Mouse (Mus musculus): ENCODE results near the gene Cd300ld3. TPM values are rescaled to one million over a fixed set of nuclear protein-coding genes. Genes with fewer than 3 reads are reported as not detected.

The Cd300ld3 gene
- polyA plus RNA-seq, 1 experiment = 1.5 TPM

DNA sequence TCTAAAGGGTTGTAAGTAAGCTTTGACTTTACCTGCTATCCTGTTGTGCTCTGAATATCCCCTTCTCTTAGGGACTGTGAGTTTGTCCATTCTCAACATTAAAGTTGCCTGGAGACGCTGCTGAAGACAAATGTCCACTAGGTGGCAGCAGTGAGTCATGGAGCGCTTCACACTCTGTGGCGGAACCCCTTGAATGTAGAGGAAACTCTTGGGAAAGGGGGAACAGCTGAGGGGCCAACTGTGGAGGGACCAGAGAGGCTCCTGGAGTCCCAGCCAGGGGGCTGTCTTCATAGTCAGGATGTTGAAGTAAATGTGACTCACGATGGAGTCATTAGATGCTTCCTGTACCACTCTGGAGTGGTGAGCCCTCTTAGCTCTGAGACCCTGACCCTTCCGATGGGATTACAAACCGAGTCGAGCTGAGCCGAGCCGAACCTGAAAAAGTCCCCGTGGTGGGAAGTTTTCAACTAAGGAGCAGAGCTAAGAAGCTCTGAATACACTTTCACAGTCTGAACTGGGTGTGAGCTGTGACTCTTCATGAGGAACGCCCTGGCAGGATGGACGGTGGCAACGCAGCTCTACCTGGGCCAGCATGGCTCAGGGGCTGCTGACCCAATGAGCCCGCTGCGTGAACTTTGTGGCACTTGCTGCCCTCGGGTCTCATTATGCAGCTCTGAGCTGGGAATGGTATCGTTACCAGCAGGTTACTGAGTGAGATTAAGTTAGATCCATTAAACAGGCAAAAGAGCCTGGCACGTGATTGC is 35.3 kb upstream of the Cd300ld3 start:
- H3K4me3 ChIP-seq (ENCODE audit: control insufficient read depth, low read depth, low read length) = no peak overlapping the region
- no peaks in the 10 kb centered on the region for H3K4me1 ChIP-seq (ENCODE audit: control insufficient read depth, insufficient read depth, low read length)
- H3K27ac ChIP-seq (ENCODE audit: control insufficient read depth, insufficient read depth, low read depth, low read length) = no peak overlapping the region
- TF ChIP-seq POLR2A (IDR thresholded peaks at IDR 0.05; ENCODE audit: control insufficient read depth, low read depth, low read length) (no peak), CTCF (IDR thresholded peaks at IDR 0.05; ENCODE audit: control insufficient read depth, insufficient read depth, insufficient replicate concordance, low read depth, low read length) (peak; percentile 91)
- no peaks in the 10 kb centered on the region for H3K27me3 ChIP-seq (ENCODE audit: control insufficient read depth, insufficient read depth, low read length)
- no peaks in the 10 kb centered on the region for H3K36me3 ChIP-seq (ENCODE audit: control insufficient read depth, insufficient read depth, low read length)

DNA sequence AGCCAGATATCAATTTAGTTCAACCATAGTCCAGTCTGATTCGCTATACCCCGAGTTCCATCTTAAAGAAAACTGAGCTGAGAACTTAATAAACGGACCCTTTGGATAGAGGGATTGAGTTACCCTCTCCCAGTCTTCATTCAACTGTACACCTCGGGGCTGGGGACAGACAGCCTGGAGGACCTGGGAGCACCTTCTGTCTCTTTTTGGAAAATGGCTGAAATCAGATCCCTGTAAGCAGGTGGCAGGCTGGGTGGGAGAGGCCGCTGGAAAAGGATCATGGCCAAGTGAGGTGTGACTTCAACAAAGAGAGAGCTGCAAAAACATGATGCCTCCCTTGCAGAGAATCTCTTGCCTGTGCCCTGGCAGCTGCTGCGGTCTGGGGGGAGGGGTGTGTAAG is 34.0 kb upstream of the Cd300ld3 start:
- H3K27ac ChIP-seq (ENCODE audit: control insufficient read depth, insufficient read depth, low read depth, low read length) = no peak overlapping the region
- no peaks in the 10 kb centered on the region for H3K4me1 ChIP-seq (ENCODE audit: control insufficient read depth, insufficient read depth, low read length)
- H3K4me3 ChIP-seq (ENCODE audit: control insufficient read depth, low read depth, low read length) = no peak overlapping the region
- TF ChIP-seq CTCF (IDR thresholded peaks at IDR 0.05; ENCODE audit: control insufficient read depth, insufficient read depth, insufficient replicate concordance, low read depth, low read length) (no peak), POLR2A (IDR thresholded peaks at IDR 0.05; ENCODE audit: control insufficient read depth, low read depth, low read length) (no peak)
- no peaks in the 10 kb centered on the region for H3K36me3 ChIP-seq (ENCODE audit: control insufficient read depth, insufficient read depth, low read length)
- H3K27me3 ChIP-seq (ENCODE audit: control insufficient read depth, insufficient read depth, low read length) = no peaks in the 10 kb centered on the region

DNA sequence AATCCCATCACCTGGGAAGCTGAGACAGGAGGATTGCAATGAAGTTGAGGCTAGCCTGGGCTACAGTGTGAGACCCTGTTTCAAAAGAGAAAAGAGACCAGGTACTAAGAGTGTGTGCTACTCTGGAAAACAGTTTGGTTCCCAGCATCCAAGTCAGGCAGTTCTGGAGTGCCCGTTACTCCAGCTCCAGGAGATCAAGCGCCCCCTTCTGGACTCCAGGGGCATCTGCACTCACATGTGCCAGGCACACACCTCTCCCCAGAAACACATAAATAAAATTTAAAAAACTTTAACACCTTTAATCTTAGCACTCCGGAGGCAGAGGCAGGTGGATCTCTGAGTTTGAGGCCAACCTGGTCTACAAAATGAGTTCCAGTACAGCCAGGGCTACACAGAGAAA is 33.2 kb upstream of the Cd300ld3 start:
- Histone ChIP-seq H3K27ac (ENCODE audit: control insufficient read depth, insufficient read depth, low read depth, low read length) (no peak overlapping the region), H3K4me1 (ENCODE audit: control insufficient read depth, insufficient read depth, low read length) (no peaks in the 10 kb centered on the region), H3K36me3 (ENCODE audit: control insufficient read depth, insufficient read depth, low read length) (no peaks in the 10 kb centered on the region), H3K27me3 (ENCODE audit: control insufficient read depth, insufficient read depth, low read length) (no peaks in the 10 kb centered on the region), H3K4me3 (ENCODE audit: control insufficient read depth, low read depth, low read length) (no peak overlapping the region)
- TF ChIP-seq CTCF (IDR thresholded peaks at IDR 0.05; ENCODE audit: control insufficient read depth, insufficient read depth, insufficient replicate concordance, low read depth, low read length) (peak; percentile 21; the same call in 1 of the 2 replicates), POLR2A (IDR thresholded peaks at IDR 0.05; ENCODE audit: control insufficient read depth, low read depth, low read length) (no peak)

DNA sequence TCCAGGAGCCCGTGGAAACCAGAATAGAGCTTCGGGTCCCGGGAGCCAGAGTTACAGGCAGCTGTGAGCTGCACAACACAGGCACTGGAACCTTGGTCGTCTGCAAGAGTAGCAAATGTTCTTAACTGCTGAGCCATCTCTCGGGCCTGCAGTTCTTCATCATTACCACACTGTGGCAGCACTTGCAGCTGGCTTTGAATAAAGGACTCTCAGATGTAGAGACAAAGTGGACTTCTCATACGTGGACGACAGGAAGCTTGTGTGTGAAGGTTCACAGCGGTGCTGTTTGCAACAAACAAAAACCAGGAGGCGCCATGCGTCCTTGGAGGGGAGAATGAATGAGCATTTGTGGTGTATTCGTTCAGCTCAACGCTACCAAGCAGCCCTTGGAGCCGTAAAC is 32.7 kb upstream of the Cd300ld3 start:
- Histone ChIP-seq H3K27ac (ENCODE audit: control insufficient read depth, insufficient read depth, low read depth, low read length) (no peak overlapping the region), H3K27me3 (ENCODE audit: control insufficient read depth, insufficient read depth, low read length) (no peaks in the 10 kb centered on the region), H3K4me1 (ENCODE audit: control insufficient read depth, insufficient read depth, low read length) (no peaks in the 10 kb centered on the region), H3K36me3 (ENCODE audit: control insufficient read depth, insufficient read depth, low read length) (no peaks in the 10 kb centered on the region), H3K4me3 (ENCODE audit: control insufficient read depth, low read depth, low read length) (no peak overlapping the region)
- TF ChIP-seq CTCF (IDR thresholded peaks at IDR 0.05; ENCODE audit: control insufficient read depth, insufficient read depth, insufficient replicate concordance, low read depth, low read length) (peak; percentile 50; the same call in 1 of the 2 replicates), POLR2A (IDR thresholded peaks at IDR 0.05; ENCODE audit: control insufficient read depth, low read depth, low read length) (no peak)

DNA sequence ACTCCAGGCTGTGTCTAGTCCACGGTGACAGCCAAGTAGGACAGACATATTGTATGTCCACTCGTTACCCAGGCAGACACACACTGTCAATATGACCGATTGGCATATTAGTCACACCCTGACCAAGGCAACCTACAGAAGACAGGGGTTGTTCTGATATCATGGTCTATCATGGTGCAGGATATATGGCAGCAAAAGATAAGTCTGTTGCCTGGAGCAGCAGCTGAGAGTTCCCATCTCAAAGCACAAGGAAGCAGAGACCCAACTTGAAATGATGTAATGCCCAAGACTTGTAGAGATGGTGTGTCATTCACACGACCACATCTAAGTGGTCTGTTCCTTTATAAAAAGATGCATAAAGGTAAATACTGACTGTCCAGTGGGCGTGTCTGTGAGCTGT is 30.5 kb upstream of the Cd300ld3 start:
- H3K36me3 ChIP-seq (ENCODE audit: control insufficient read depth, insufficient read depth, low read length) = no peaks in the 10 kb centered on the region
- no peaks in the 10 kb centered on the region for H3K4me1 ChIP-seq (ENCODE audit: control insufficient read depth, insufficient read depth, low read length)
- no peaks in the 10 kb centered on the region for H3K27me3 ChIP-seq (ENCODE audit: control insufficient read depth, insufficient read depth, low read length)
- no peak overlapping the region for H3K27ac ChIP-seq (ENCODE audit: control insufficient read depth, insufficient read depth, low read depth, low read length)
- no peak for TF ChIP-seq CTCF (IDR thresholded peaks at IDR 0.05; ENCODE audit: control insufficient read depth, insufficient read depth, insufficient replicate concordance, low read depth, low read length)
- no peak for TF ChIP-seq POLR2A (IDR thresholded peaks at IDR 0.05; ENCODE audit: control insufficient read depth, low read depth, low read length)
- no peak overlapping the region for H3K4me3 ChIP-seq (ENCODE audit: control insufficient read depth, low read depth, low read length)

DNA sequence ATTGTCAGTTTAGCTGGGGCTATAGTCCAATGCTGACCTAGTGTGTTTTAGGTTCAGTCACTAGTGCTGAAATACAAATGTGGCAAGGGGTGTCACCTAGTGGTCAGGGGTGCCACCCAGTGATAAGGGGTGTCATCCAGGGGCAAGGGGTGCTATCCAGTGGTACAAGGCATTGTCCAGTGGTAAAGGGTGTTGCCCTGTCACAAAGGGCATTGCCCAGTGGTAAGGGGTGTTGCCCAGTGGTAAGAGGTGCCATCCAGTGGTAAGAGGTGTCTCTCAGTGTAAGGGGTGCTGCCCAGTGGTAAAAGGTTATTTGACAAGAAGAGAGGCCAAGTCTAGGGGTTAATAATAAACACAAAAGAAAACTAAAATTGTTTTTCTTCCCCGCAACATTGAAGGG is 29.2 kb upstream of the Cd300ld3 start:
- no peaks in the 10 kb centered on the region for H3K4me1 ChIP-seq (ENCODE audit: control insufficient read depth, insufficient read depth, low read length)
- no peak for TF ChIP-seq CTCF (IDR thresholded peaks at IDR 0.05; ENCODE audit: control insufficient read depth, insufficient read depth, insufficient replicate concordance, low read depth, low read length)
- TF ChIP-seq POLR2A (IDR thresholded peaks at IDR 0.05; ENCODE audit: control insufficient read depth, low read depth, low read length) = no peak; the same call in 1 of the 2 replicates
- H3K27ac ChIP-seq (ENCODE audit: control insufficient read depth, insufficient read depth, low read depth, low read length) = no peak overlapping the region
- no peak overlapping the region for H3K4me3 ChIP-seq (ENCODE audit: control insufficient read depth, low read depth, low read length)
- no peaks in the 10 kb centered on the region for H3K36me3 ChIP-seq (ENCODE audit: control insufficient read depth, insufficient read depth, low read length)
- no peaks in the 10 kb centered on the region for H3K27me3 ChIP-seq (ENCODE audit: control insufficient read depth, insufficient read depth, low read length)

DNA sequence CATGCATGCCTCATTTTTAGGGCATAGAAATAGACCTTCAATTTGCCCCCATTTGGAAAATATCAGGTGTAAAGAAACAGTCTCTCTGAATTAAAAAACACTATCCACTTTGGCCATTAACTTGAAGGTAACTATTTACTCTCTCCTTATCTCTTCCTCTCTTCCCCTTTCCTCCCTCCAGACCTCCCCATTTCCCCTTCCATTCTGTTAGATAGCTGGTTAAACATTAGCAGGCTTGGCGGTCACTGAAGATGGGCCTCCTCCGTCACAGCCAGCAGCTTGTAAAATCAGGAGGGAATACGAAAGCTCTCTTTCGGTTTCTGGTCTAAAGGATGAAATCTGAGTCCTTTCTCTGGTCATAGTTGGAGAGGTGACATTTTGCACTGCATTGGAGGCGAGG is 27.6 kb upstream of the Cd300ld3 start:
- Histone ChIP-seq H3K27ac (ENCODE audit: control insufficient read depth, insufficient read depth, low read depth, low read length) (no peak overlapping the region), H3K36me3 (ENCODE audit: control insufficient read depth, insufficient read depth, low read length) (no peaks in the 10 kb centered on the region), H3K27me3 (ENCODE audit: control insufficient read depth, insufficient read depth, low read length) (no peaks in the 10 kb centered on the region), H3K4me3 (ENCODE audit: control insufficient read depth, low read depth, low read length) (no peak overlapping the region), H3K4me1 (ENCODE audit: control insufficient read depth, insufficient read depth, low read length) (no peaks in the 10 kb centered on the region)
- no peak for TF ChIP-seq CTCF (IDR thresholded peaks at IDR 0.05; ENCODE audit: control insufficient read depth, insufficient read depth, insufficient replicate concordance, low read depth, low read length)
- no peak for TF ChIP-seq POLR2A (IDR thresholded peaks at IDR 0.05; ENCODE audit: control insufficient read depth, low read depth, low read length)
